Mouse (Mus musculus): ENCODE data around the gene Slc22a14.
"Not testable (repeated sequence)": the region's sequence is repeated elsewhere in the genome, so short reads cannot be mapped to it uniquely, and the experiment has no call there.

Slc22a14 gene

GRCm38 (mm10) chr9:119263067-119263466, 102.3 kb downstream of the Slc22a14 start:
- DNase-seq (ENCODE audit: low spot score in 2 of 2), result no peak

GRCm38 (mm10) chr9:119260825-119261224, 104.5 kb downstream of the Slc22a14 start:
- no peak for DNase-seq (ENCODE audit: low spot score in 2 of 2)

GRCm38 (mm10) chr9:119258785-119259184, 106.6 kb downstream of the Slc22a14 start:
- no peak for DNase-seq (ENCODE audit: low spot score in 2 of 2)

- DNase-seq (ENCODE audit: low spot score in 2 of 2), result no peak
Observed at GRCm38 (mm10) chr9:119258128-119258527, 107.2 kb downstream of the Slc22a14 start.

GRCm38 (mm10) chr9:119256161-119256560, 109.2 kb downstream of the Slc22a14 start:
- DNase-seq (ENCODE audit: low spot score in 2 of 2), result no peak

GRCm38 (mm10) chr9:119255096-119255495, 110.3 kb downstream of the Slc22a14 start:
- no peak for DNase-seq (ENCODE audit: low spot score in 2 of 2)

- no peak for DNase-seq (ENCODE audit: low spot score in 2 of 2)
Observed at GRCm38 (mm10) chr9:119254187-119254586, 111.2 kb downstream of the Slc22a14 start.

- DNase-seq (ENCODE audit: low spot score in 2 of 2), result no peak
Observed at GRCm38 (mm10) chr9:119247996-119248395, 117.4 kb downstream of the Slc22a14 start.

GRCm38 (mm10) chr9:119246826-119247225, 118.5 kb downstream of the Slc22a14 start:
- DNase-seq (ENCODE audit: low spot score in 2 of 2), result no peak

GRCm38 (mm10) chr9:119243981-119244380, 121.4 kb downstream of the Slc22a14 start:
- no peak for DNase-seq (ENCODE audit: low spot score in 2 of 2)

- DNase-seq (ENCODE audit: low spot score in 2 of 2), result no peak
Observed at GRCm38 (mm10) chr9:119241169-119241865, 124.0 kb downstream of the Slc22a14 start.

GRCm38 (mm10) chr9:119240286-119240997, 124.9 kb downstream of the Slc22a14 start:
- no peak for DNase-seq (ENCODE audit: low spot score in 2 of 2)

GRCm38 (mm10) chr9:119239274-119239673, 126.1 kb downstream of the Slc22a14 start:
- DNase-seq (ENCODE audit: low spot score in 2 of 2), result no peak

- DNase-seq (ENCODE audit: low spot score in 2 of 2), result no peak
Observed at GRCm38 (mm10) chr9:119238796-119239195, 126.6 kb downstream of the Slc22a14 start.

- no peak for DNase-seq (ENCODE audit: low spot score in 2 of 2)
Observed at GRCm38 (mm10) chr9:119231552-119231951, 133.8 kb downstream of the Slc22a14 start.

- no peak for DNase-seq (ENCODE audit: low spot score in 2 of 2)
Observed at GRCm38 (mm10) chr9:119230829-119231228, 134.5 kb downstream of the Slc22a14 start.

GRCm38 (mm10) chr9:119220249-119220648, 145.1 kb downstream of the Slc22a14 start:
- DNase-seq (ENCODE audit: low spot score in 2 of 2), result no peak

- no peak for DNase-seq (ENCODE audit: low spot score in 2 of 2)
Observed at GRCm38 (mm10) chr9:119219667-119220066, 145.7 kb downstream of the Slc22a14 start.

GRCm38 (mm10) chr9:119215341-119215740, 150.0 kb downstream of the Slc22a14 start:
- DNase-seq (ENCODE audit: low spot score in 2 of 2), result not testable (repeated sequence)

GRCm38 (mm10) chr9:119214601-119215000, 150.8 kb downstream of the Slc22a14 start:
- no peak for DNase-seq (ENCODE audit: low spot score in 2 of 2)

GRCm38 (mm10) chr9:119212996-119213395, 152.4 kb downstream of the Slc22a14 start:
- DNase-seq (ENCODE audit: low spot score in 2 of 2), result no peak

- no peak for DNase-seq (ENCODE audit: low spot score in 2 of 2)
Observed at GRCm38 (mm10) chr9:119208998-119209397, 156.4 kb downstream of the Slc22a14 start, which contains the start of gene Slc22a13. TSS of gene Slc22a13 (minus strand) at chr9:119209098.

- DNase-seq (ENCODE audit: low spot score in 2 of 2), result no peak
Observed at GRCm38 (mm10) chr9:119207113-119207512, 158.2 kb downstream of the Slc22a14 start.
